8 mouse cellular contexts compared by ENCODE assay signal in genomic region chr6:113000666-113001287, GRCm38 (mm10). TPM values are rescaled to one million over a fixed set of nuclear protein-coding genes. Genes with fewer than 3 reads are reported as not detected.
DNase-seq lines count a peak whose midpoint lies in the region; ATAC-seq lines count a peak whose summit lies in the region.

No protein-coding gene starts in this region.

- no peaks in the 10 kb centered on the region for H3K27me3 ChIP-seq in hindbrain, embryonic 15.5 days

- no peaks in the 10 kb centered on the region for H3K9me3 ChIP-seq in hindbrain, embryonic 15.5 days

- H3K36me3 ChIP-seq in hindbrain, embryonic 15.5 days, result no peaks in the 10 kb centered on the region

- peak; percentile 95 for ATAC-seq in hindbrain, embryonic 15.5 days (ENCODE audit: low FRiP score, low read depth)

- peak overlapping the region; percentile 16; the same call in 1 of the 2 replicates for H3K4me3 ChIP-seq in hindbrain, embryonic 15.5 days

- H3K27ac ChIP-seq in hindbrain, embryonic 15.5 days (replicated peaks), result peak overlapping the region; percentile 53; the same call in 1 of the 2 replicates

- 30% methylated on average over 11 of the region's 11 CpGs for WGBS in hindbrain, embryonic 15.5 days

- peak overlapping the region; percentile 28; the same call in 1 of the 2 replicates for H3K9ac ChIP-seq in hindbrain, embryonic 15.5 days

- DNase-seq in R1 (ENCODE audit: low read depth, low spot score), result peak; percentile 93
- peak; percentile 90 to 95 for DNase-seq in cerebellum, postnatal 25 days
- peak; percentile 89 to 93 for DNase-seq in frontal cortex, postnatal 36 days (ENCODE audit: low spot score in 2 of 2)
- peak; percentile 80 to 87 for DNase-seq in layer of hippocampus, postnatal 36 days
- peak; percentile 86 for DNase-seq in lung, postnatal 25 days (ENCODE audit: low spot score)
- peak; percentile 94 for DNase-seq in retina, postnatal 1 day
- DNase-seq in thymus, postnatal 4 days, result peak; percentile 90

- peak overlapping the region; percentile 48 for H3K4me2 ChIP-seq in hindbrain, embryonic 15.5 days

- peaks cover 8% of the 10 kb centered on the region; the same call in 1 of the 2 replicates for H3K4me1 ChIP-seq in hindbrain, embryonic 15.5 days (replicated peaks)

RNA-seq across cellular contexts. Expression of gene Thumpd3, which starts 45.2 kb away (rescaled TPM):
- polyA plus RNA-seq in hindbrain, embryonic 15.5 days (2015; fragmentation: Nextera tagmentation; extraction: Ambion mirVana), result 50.1 and 50.8 TPM in 2 replicates
- 10 to 100 TPM; 33.1 to 42.0 TPM for total RNA-seq in layer of hippocampus, postnatal 36 days (2021)

RNA-seq across cellular contexts. Expression of gene Srgap3, which starts 53.7 kb away (rescaled TPM):
- 30.5 and 36.8 TPM in 2 replicates for polyA plus RNA-seq in hindbrain, embryonic 15.5 days (2015; fragmentation: Nextera tagmentation; extraction: Ambion mirVana)
- total RNA-seq in layer of hippocampus, postnatal 36 days (2021), result 100 to 1,000 TPM; 276 to 301 TPM

Comparison
In these comparisons a context has a peak if more than half of its experiments do, and no peak if none do; other contexts are left out.
1. Peak in every context shown above with its lines: DNase-seq, ATAC-seq, H3K4me3 ChIP-seq and H3K27ac ChIP-seq.